Mouse (Mus musculus): ENCODE measurements around the gene Tgm7.

DNA sequence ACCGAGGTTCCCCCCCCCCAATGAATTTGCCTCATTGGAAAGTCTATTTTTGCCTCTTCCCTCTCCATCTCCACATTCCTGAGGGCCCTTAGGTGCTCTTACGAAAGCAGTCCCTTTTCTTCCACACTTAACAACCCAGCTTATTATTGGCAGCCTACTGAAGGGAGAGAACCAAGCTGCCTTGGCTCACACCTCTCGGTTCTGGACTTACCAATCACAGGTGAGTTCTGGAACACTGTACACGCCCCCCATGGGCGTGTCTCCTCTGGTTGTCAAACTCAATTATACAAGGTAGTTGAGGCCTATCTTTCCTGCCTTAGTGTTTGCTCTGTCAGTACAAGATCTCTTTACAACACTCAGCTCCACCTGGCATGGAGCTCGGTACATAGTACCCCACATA, 37.7 kb downstream of the Tgm7 start:
- no peak for TF ChIP-seq CTCF (IDR thresholded peaks at IDR 0.05; ENCODE audit: low read depth)
- no peak for TF ChIP-seq EP300 (IDR thresholded peaks at IDR 0.05; ENCODE audit: low read depth)
